Mouse (Mus musculus): ENCODE results near the gene Pabpc4.
"Not testable (repeated sequence)": the region's sequence is repeated elsewhere in the genome, so short reads cannot be mapped to it uniquely, and the experiment has no call there.

Pabpc4 gene

GRCm38 (mm10) chr4:123247147-123247880 is 14.8 kb upstream of the Pabpc4 start:
- DNase-seq (ENCODE audit: low read depth, low spot score) = no peak

GRCm38 (mm10) chr4:123248971-123249567 is 13.1 kb upstream of the Pabpc4 start:
- DNase-seq (ENCODE audit: low read depth, low spot score) = peak; percentile 52

- DNase-seq (ENCODE audit: low read depth, low spot score) = no peak
Measured at GRCm38 (mm10) chr4:123252214-123252613, 9.9 kb upstream of the Pabpc4 start.

GRCm38 (mm10) chr4:123254617-123255016 is 7.5 kb upstream of the Pabpc4 start:
- peak; percentile 50 for DNase-seq (ENCODE audit: low read depth, low spot score)

GRCm38 (mm10) chr4:123260071-123260746 is 1.9 kb upstream of the Pabpc4 start:
- no peak for DNase-seq (ENCODE audit: low read depth, low spot score)

- no peak for DNase-seq (ENCODE audit: low read depth, low spot score)
Measured at GRCm38 (mm10) chr4:123271063-123271462, 8.9 kb downstream of the Pabpc4 start.

- no peak for DNase-seq (ENCODE audit: low read depth, low spot score)
Measured at GRCm38 (mm10) chr4:123280117-123280516, 18.0 kb downstream of the Pabpc4 start.

- peak; percentile 52 for DNase-seq (ENCODE audit: low read depth, low spot score)
Measured at GRCm38 (mm10) chr4:123282500-123282899, 20.3 kb downstream of the Pabpc4 start.

GRCm38 (mm10) chr4:123282915-123283674 is 20.9 kb downstream of the Pabpc4 start:
- DNase-seq (ENCODE audit: low read depth, low spot score) = not testable (repeated sequence)

GRCm38 (mm10) chr4:123283675-123284064 is 21.5 kb downstream of the Pabpc4 start:
- DNase-seq (ENCODE audit: low read depth, low spot score) = not testable (repeated sequence)

- no peak for DNase-seq (ENCODE audit: low read depth, low spot score)
Measured at GRCm38 (mm10) chr4:123284731-123285624, 22.8 kb downstream of the Pabpc4 start.

- no peak for DNase-seq (ENCODE audit: low read depth, low spot score)
Measured at GRCm38 (mm10) chr4:123286790-123287189, 24.6 kb downstream of the Pabpc4 start.

GRCm38 (mm10) chr4:123289038-123289437 is 26.9 kb downstream of the Pabpc4 start:
- no peak for DNase-seq (ENCODE audit: low read depth, low spot score)

GRCm38 (mm10) chr4:123292390-123292789 is 30.2 kb downstream of the Pabpc4 start:
- no peak for DNase-seq (ENCODE audit: low read depth, low spot score)

- DNase-seq (ENCODE audit: low read depth, low spot score) = no peak
Measured at GRCm38 (mm10) chr4:123292989-123293388, 30.8 kb downstream of the Pabpc4 start.

GRCm38 (mm10) chr4:123293661-123294443 is 31.7 kb downstream of the Pabpc4 start:
- no peak for DNase-seq (ENCODE audit: low read depth, low spot score)

GRCm38 (mm10) chr4:123295026-123295425 is 32.9 kb downstream of the Pabpc4 start:
- not testable (repeated sequence) for DNase-seq (ENCODE audit: low read depth, low spot score)

- DNase-seq (ENCODE audit: low read depth, low spot score) = no peak
Measured at GRCm38 (mm10) chr4:123295516-123296147, 33.5 kb downstream of the Pabpc4 start.

- no peak for DNase-seq (ENCODE audit: low read depth, low spot score)
Measured at GRCm38 (mm10) chr4:123296148-123296534, 34.0 kb downstream of the Pabpc4 start.
